Mouse (Mus musculus): ENCODE results near the gene Rnf181. TPM values are rescaled to one million over a fixed set of nuclear protein-coding genes. Genes with fewer than 3 reads are reported as not detected.

The Rnf181 gene
- polyA plus RNA-seq, 1 experiment: 62.4 TPM

DNA sequence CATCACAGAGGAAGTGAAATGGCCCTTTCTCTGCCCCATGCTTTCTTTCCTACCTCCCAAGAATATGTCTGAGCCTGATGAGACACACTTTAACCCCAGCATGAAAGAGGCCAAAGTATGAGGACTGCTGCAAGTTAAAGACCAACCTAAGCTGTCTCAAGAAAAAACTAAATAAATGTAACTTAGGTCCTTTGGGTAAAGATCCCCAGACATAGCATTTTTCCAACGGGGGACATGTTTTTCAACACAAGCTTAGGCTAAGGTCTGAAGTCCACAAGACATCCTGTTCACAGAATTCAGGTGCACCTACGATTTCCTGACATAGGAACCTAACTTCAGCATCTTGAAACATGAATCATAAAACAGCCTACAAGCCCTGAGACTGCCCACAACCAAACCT, 16.5 kb downstream of the Rnf181 start:
- Histone ChIP-seq H3K4me1 (ENCODE audit: control insufficient read depth, insufficient read depth, insufficient read length) (peaks cover 15% of the 10 kb centered on the region; the same call in 1 of the 2 replicates), H3K36me3 (ENCODE audit: control insufficient read depth, insufficient read depth, low read length) (peaks cover 14% of the 10 kb centered on the region), H3K27ac (ENCODE audit: insufficient read depth, low read length) (no peak overlapping the region), H3K27me3 (ENCODE audit: control insufficient read depth, insufficient read depth, low read length) (0 out of 2 replicates have a peak, but pooled peaks cover under 1% of the 10 kb centered on the region), H3K4me3 (ENCODE audit: extremely low read depth, insufficient read depth, insufficient read length) (no peak overlapping the region)
- TF ChIP-seq CTCF (IDR thresholded peaks at IDR 0.05; ENCODE audit: extremely low read depth, insufficient read depth, insufficient read length, insufficient replicate concordance) (no peak), POLR2A (IDR thresholded peaks at IDR 0.05; ENCODE audit: low read depth, low read length) (no peak)
- 81% methylated on average over 2 of the region's 2 CpGs for WGBS
- DNase-seq (ENCODE audit: low read depth in 1 of 2, low spot score in 2 of 2): no peak

DNA sequence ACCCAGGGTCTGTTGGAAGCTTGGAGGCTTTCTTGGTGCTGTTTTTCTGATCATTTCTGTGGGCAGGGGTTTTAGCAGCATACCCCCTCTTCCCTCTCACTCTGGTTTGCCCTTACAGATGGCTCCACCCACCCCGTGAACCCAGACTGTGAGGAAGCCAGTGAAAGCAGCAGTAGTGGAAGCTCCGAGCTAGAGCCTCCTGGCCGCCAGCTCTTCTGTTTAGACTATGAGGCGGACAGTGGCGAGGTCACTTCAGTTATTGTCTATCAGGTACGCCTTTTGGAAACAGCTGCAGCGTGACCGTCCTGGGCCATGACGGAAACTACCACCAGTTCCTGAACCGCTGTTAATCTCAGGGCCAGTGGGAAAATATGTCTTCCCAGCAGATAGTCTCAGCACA, 18.3 kb downstream of the Rnf181 start:
- no peak for TF ChIP-seq CTCF (IDR thresholded peaks at IDR 0.05; ENCODE audit: extremely low read depth, insufficient read depth, insufficient read length, insufficient replicate concordance)
- TF ChIP-seq POLR2A (IDR thresholded peaks at IDR 0.05; ENCODE audit: low read depth, low read length): no peak
- peaks cover 14% of the 10 kb centered on the region for H3K36me3 ChIP-seq (ENCODE audit: control insufficient read depth, insufficient read depth, low read length)
- H3K4me3 ChIP-seq (ENCODE audit: extremely low read depth, insufficient read depth, insufficient read length): no peak overlapping the region
- DNase-seq (ENCODE audit: low read depth in 1 of 2, low spot score in 2 of 2): no peak
- no peak overlapping the region for H3K27ac ChIP-seq (ENCODE audit: insufficient read depth, low read length)
- WGBS: 76% methylated on average over 10 of the region's 10 CpGs
- peaks cover 13% of the 10 kb centered on the region; the same call in 1 of the 2 replicates for H3K4me1 ChIP-seq (ENCODE audit: control insufficient read depth, insufficient read depth, insufficient read length)
- no peaks in the 10 kb centered on the region for H3K27me3 ChIP-seq (ENCODE audit: control insufficient read depth, insufficient read depth, low read length)

DNA sequence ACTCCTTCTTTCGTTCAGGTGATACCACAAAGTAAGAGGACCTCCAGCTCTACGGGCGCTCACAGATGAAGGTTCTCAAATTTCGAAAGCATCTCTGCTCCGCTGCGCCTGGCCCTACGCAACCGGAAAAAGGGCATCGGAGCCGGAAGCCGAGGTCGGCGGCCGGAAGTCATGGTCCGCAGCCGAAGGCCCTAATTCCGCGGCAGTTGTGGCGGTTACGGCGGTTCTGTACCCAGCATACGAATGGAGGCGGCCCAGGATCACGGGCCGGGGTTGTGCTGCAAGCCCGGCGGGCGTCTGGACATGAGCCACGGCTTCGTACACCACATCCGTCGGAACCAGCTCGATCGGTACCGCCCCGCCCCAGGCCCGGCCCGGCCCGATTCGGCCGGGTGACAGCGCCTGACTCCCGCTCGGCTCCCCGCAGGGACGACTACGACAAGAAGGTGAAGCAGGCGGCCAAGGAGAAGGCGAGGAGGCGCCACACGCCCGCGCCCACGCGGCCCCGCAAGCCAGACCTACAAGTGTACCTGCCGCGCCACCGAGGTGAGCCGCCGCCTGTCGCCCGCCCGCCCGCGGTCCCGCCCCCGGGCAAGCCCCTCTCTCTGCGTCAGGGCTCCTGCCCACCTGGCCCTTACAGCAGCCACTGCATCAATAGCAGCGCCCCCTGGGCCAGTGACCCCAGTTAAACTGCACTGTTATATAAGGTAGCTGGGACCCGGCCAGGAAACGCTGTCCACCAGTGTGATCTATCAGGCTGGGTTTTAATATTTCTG, 19.4 kb downstream of the Rnf181 start, which contains the start of gene 0610030E20Rik:
0610030E20Rik (plus strand) TSS at position 152 of the 776 bp plus-strand sequence.
- peaks cover 14% of the 10 kb centered on the region for H3K36me3 ChIP-seq (ENCODE audit: control insufficient read depth, insufficient read depth, low read length)
- TF ChIP-seq POLR2A (IDR thresholded peaks at IDR 0.05; ENCODE audit: low read depth, low read length): peak; percentile 61; the same call in 1 of the 2 replicates
- no peak for TF ChIP-seq CTCF (IDR thresholded peaks at IDR 0.05; ENCODE audit: extremely low read depth, insufficient read depth, insufficient read length, insufficient replicate concordance)
- peak within 1 kb of the TSS; percentile 75 for H3K4me3 ChIP-seq (ENCODE audit: extremely low read depth, insufficient read depth, insufficient read length)
- H3K27me3 ChIP-seq (ENCODE audit: control insufficient read depth, insufficient read depth, low read length): no peaks in the 10 kb centered on the region
- H3K27ac ChIP-seq (ENCODE audit: insufficient read depth, low read length): peak within 1 kb of the TSS; percentile 95
- peaks cover 13% of the 10 kb centered on the region; the same call in 1 of the 2 replicates for H3K4me1 ChIP-seq (ENCODE audit: control insufficient read depth, insufficient read depth, insufficient read length)
- DNase-seq (ENCODE audit: low read depth in 1 of 2, low spot score in 2 of 2): peak; percentile 61 to 79
- under 1% methylated on average over 72 of the region's 72 CpGs for WGBS

GRCm38 (mm10) chr6:72346261-72346660, 20.5 kb downstream of the Rnf181 start:
- no peak overlapping the region for H3K27ac ChIP-seq (ENCODE audit: insufficient read depth, low read length)
- DNase-seq (ENCODE audit: low read depth in 1 of 2, low spot score in 2 of 2): no peak
- H3K4me1 ChIP-seq (ENCODE audit: control insufficient read depth, insufficient read depth, insufficient read length): peaks cover 13% of the 10 kb centered on the region; the same call in 1 of the 2 replicates
- no peak for TF ChIP-seq POLR2A (IDR thresholded peaks at IDR 0.05; ENCODE audit: low read depth, low read length)
- no peaks in the 10 kb centered on the region for H3K27me3 ChIP-seq (ENCODE audit: control insufficient read depth, insufficient read depth, low read length)
- WGBS: 76% methylated on average over 4 of the region's 4 CpGs
- H3K36me3 ChIP-seq (ENCODE audit: control insufficient read depth, insufficient read depth, low read length): peaks cover 15% of the 10 kb centered on the region
- no peak overlapping the region for H3K4me3 ChIP-seq (ENCODE audit: extremely low read depth, insufficient read depth, insufficient read length)

DNA sequence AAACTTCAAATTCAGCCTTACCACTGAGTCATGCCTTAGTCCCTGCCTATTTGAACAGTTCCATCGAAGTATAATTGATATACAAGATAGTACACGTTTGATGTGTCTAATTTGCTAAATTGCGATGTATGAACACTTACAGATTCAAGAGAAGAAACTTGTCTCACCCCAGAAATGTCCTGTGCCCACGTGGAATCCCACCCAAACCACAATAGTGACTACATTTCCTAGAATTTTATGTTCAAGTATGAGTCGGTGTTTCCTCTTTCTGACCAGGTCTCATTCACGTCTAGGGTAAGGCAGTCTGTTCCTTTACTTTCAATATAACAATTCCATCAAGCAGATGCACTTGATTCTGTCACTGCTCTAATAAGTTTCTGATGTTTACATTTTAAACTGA, 21.1 kb downstream of the Rnf181 start:
- Histone ChIP-seq H3K27ac (ENCODE audit: insufficient read depth, low read length) (no peak overlapping the region), H3K36me3 (ENCODE audit: control insufficient read depth, insufficient read depth, low read length) (peaks cover 12% of the 10 kb centered on the region), H3K4me1 (ENCODE audit: control insufficient read depth, insufficient read depth, insufficient read length) (peaks cover 13% of the 10 kb centered on the region; the same call in 1 of the 2 replicates), H3K27me3 (ENCODE audit: control insufficient read depth, insufficient read depth, low read length) (no peaks in the 10 kb centered on the region), H3K4me3 (ENCODE audit: extremely low read depth, insufficient read depth, insufficient read length) (no peak overlapping the region)
- DNase-seq (ENCODE audit: low read depth in 1 of 2, low spot score in 2 of 2): no peak
- no peak for TF ChIP-seq POLR2A (IDR thresholded peaks at IDR 0.05; ENCODE audit: low read depth, low read length)
- TF ChIP-seq CTCF (IDR thresholded peaks at IDR 0.05; ENCODE audit: extremely low read depth, insufficient read depth, insufficient read length, insufficient replicate concordance): no peak
- WGBS: 5% methylated on average over 6 of the region's 6 CpGs

DNA sequence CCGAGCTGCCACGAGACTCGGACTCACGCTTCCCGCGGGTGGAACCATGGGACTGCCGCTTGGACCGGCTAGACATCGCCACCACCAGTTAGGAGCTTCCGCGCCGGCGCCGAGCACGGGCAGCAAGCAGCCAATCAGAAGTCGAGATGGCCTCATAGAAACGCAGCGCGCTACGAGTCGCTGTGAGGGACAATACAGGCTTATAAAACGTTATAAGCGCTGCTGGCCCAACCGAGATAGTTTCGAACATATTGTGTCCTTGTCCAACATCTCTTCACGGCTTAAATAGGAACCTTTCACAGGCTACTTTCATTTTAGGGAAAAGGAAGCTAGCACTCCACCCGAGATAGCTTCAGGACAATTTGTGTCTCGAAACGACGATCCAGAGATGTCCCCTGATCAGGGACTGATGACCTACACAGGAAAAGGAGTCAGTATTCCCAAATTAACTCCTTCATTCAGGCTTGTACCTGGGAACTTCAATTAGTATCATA, 21.6 kb downstream of the Rnf181 start, which contains the start of gene Usp39:
Usp39 (minus strand) TSS at position 111 of the 494 bp plus-strand sequence.
- TF ChIP-seq CTCF (IDR thresholded peaks at IDR 0.05; ENCODE audit: extremely low read depth, insufficient read depth, insufficient read length, insufficient replicate concordance): no peak
- peak; percentile 69 for TF ChIP-seq POLR2A (IDR thresholded peaks at IDR 0.05; ENCODE audit: low read depth, low read length)
- H3K4me1 ChIP-seq (ENCODE audit: control insufficient read depth, insufficient read depth, insufficient read length): peaks cover 13% of the 10 kb centered on the region; the same call in 1 of the 2 replicates
- peak within 1 kb of the TSS; percentile 97 for H3K4me3 ChIP-seq (ENCODE audit: extremely low read depth, insufficient read depth, insufficient read length)
- WGBS: under 1% methylated on average over 30 of the region's 30 CpGs
- H3K27ac ChIP-seq (ENCODE audit: insufficient read depth, low read length): peak within 1 kb of the TSS; percentile 56; the same call in 1 of the 2 replicates
- DNase-seq (ENCODE audit: low read depth in 1 of 2, low spot score in 2 of 2): peak; percentile 83 to 94
- H3K36me3 ChIP-seq (ENCODE audit: control insufficient read depth, insufficient read depth, low read length): peaks cover 10% of the 10 kb centered on the region
- no peaks in the 10 kb centered on the region for H3K27me3 ChIP-seq (ENCODE audit: control insufficient read depth, insufficient read depth, low read length)

Measured in spleen, adult 2 months (tissue).